Mouse (Mus musculus): ENCODE data around the gene Pde4b.

DNA sequence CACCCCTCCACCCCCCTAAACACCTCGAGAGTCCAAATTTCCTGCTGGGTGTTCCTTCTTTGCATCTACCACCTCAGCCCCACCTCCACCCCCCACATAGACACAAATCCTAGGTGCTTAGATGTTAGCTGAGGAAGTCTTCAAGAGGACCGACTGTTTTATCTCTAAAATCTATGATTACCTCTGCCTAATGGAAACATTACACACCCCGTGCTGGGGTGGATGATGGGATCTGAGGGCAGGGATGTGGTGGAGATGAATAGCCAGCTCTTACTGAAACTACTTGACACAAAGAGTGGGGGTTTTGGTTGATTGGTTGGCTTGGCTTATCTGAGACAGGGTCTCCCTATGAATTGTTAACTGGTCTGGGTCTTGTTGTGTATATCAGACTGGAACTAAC lies 471.0 kb downstream of the Pde4b start:
- TF ChIP-seq CTCF (IDR thresholded peaks at IDR 0.05; ENCODE audit: control insufficient read depth, insufficient read depth, low read length) (no peak), POLR2A (IDR thresholded peaks at IDR 0.05; ENCODE audit: borderline replicate concordance, control insufficient read depth, low read depth, low read length) (no peak)
